Mouse (Mus musculus) heart, postnatal 10 days (tissue): Measurements from ENCODE around the gene Pla2g2d. TPM values are rescaled to one million over a fixed set of nuclear protein-coding genes. Genes with fewer than 3 reads are reported as not detected.
"Not testable (repeated sequence)": the region's sequence is repeated elsewhere in the genome, so short reads cannot be mapped to it uniquely, and the experiment has no call there.

Experiments
- DNase-seq, 2 experiments: peaks; one replicate each; pipeline ENCODE4 v3.0.0; 2021
- intact Hi-C: fragments of 180-260 bp; cut with DNase I; formaldehyde crosslinking; loops from one replicate; pipeline ENCODE4 v1.15.1; 2025
- total RNA-seq, 2 experiments: library from RNA; stranded (reverse); gene quantifications; 2 replicates each; pipeline ENCODE4 v1.2.3; 2021

Gene Pla2g2d
- total RNA-seq, 2 experiments from 2014 or later = not detected

GRCm38 (mm10) chr4:138821036-138821435 is 45.5 kb downstream of the Pla2g2d start:
- intact Hi-C loops = no loop called here
- no peak for DNase-seq

- intact Hi-C loops, DNase-seq: not testable (repeated sequence)
Measured at GRCm38 (mm10) chr4:138824161-138824560, 48.6 kb downstream of the Pla2g2d start.

GRCm38 (mm10) chr4:138824660-138825059 is 49.1 kb downstream of the Pla2g2d start:
- DNase-seq = no peak
- intact Hi-C loops = no loop called here

- intact Hi-C loops = no loop called here
- DNase-seq = peak; percentile 17 to 24
Measured at GRCm38 (mm10) chr4:138825751-138826567, 50.4 kb downstream of the Pla2g2d start.

- no peak for DNase-seq
- intact Hi-C loops = no loop called here
Measured at GRCm38 (mm10) chr4:138827147-138827546, 51.6 kb downstream of the Pla2g2d start.

Other genes starting within 250 kb of the Pla2g2d start
- gene Vwa5b1, start 139.9 kb upstream of the Pla2g2d start, total RNA-seq = under 1 TPM in 1 of 2 experiments, not detected in 1; 0.07 TPM
- gene Pla2g2c, start 50.9 kb upstream of the Pla2g2d start, total RNA-seq = not detected
- 1 to 10 TPM; 1.7 to 2.8 TPM for gene Ubxn10, start 38.6 kb upstream of the Pla2g2d start, total RNA-seq
- under 1 TPM; 0.10 to 0.12 TPM for gene Pla2g2f, start 18.1 kb upstream of the Pla2g2d start, total RNA-seq
- 10 to 100 TPM; 17.5 to 23.3 TPM for gene Pla2g5, start 87.7 kb downstream of the Pla2g2d start, total RNA-seq
- not detected for gene Gm13030, start 98.2 kb downstream of the Pla2g2d start, total RNA-seq
- 1 to 10 TPM in 1 of 2 experiments, under 1 TPM in 1; 0.84 to 3.1 TPM for gene Pla2g2e, start 102.2 kb downstream of the Pla2g2d start, total RNA-seq
- gene Otud3, start 138.2 kb downstream of the Pla2g2d start, total RNA-seq = 1 to 10 TPM; 8.7 to 9.2 TPM
- not detected for gene Rnf186, start 191.4 kb downstream of the Pla2g2d start, total RNA-seq
- gene Tmco4, start 197.2 kb downstream of the Pla2g2d start, total RNA-seq = 10 to 100 TPM; 12.7 to 13.9 TPM